Mouse (Mus musculus) kidney, postnatal 0 days (tissue): ENCODE results near the gene Sox3. TPM values are rescaled to one million over a fixed set of nuclear protein-coding genes. Genes with fewer than 3 reads are reported as not detected.

ENCODE experiments used
- ATAC-seq: fragments of 200-750 bp; cut with Nextera tagmentation; replicated peaks from 2 replicates; pipeline ENCODE4 v1.8.0; 2017; ENCODE audit warnings: low read depth, moderate number of reproducible peaks, moderate TSS enrichment, moderate library complexity; ENCODE audit not compliant: low FRiP score
- DNase-seq: peaks from one replicate; pipeline ENCODE4 v3.0.0-alpha.2; 2016; ENCODE audit warnings: low spot score
- H3K27ac ChIP-seq: fragments of 300-500 bp; sonication (generic); 2 replicates; pipeline ENCODE4 v1.5.1; 2014; ENCODE audit warnings: mild to moderate bottlenecking
- H3K27me3 ChIP-seq: fragments of 300-500 bp; sonication (generic); 2 replicates; pipeline ENCODE4 v1.6.1; 2014; ENCODE audit warnings: low read length, mixed read lengths; ENCODE audit not compliant: insufficient read depth
- H3K36me3 ChIP-seq: fragments of 300-500 bp; sonication (generic); 2 replicates; pipeline ENCODE4 v1.6.1; 2014; ENCODE audit warnings: low read length, mixed read lengths; ENCODE audit not compliant: insufficient read depth
- H3K4me1 ChIP-seq: fragments of 300-500 bp; sonication (generic); replicated peaks from 2 replicates; pipeline ENCODE4 v1.6.1; 2014; ENCODE audit warnings: antibody characterized with exemption, low read length, mixed read lengths; ENCODE audit not compliant: insufficient read depth
- H3K4me2 ChIP-seq: fragments of 300-500 bp; sonication (generic); 2 replicates; pipeline ENCODE4 v1.6.1; 2014; ENCODE audit warnings: mild to moderate bottlenecking, low read length, moderate library complexity, mixed read lengths
- H3K4me3 ChIP-seq: fragments of 300-500 bp; sonication (generic); replicated peaks from 2 replicates; pipeline ENCODE4 v1.5.1; 2014; ENCODE audit warnings: low read depth, low read length
- H3K9ac ChIP-seq: fragments of 300-500 bp; sonication (generic); 2 replicates; pipeline ENCODE4 v1.6.1; 2014; ENCODE audit warnings: low read depth, low read length
- H3K9me3 ChIP-seq: fragments of 300-500 bp; sonication (generic); replicated peaks from 2 replicates; pipeline ENCODE4 v1.6.1; 2016; ENCODE audit warnings: low read length, inconsistent platforms, mixed read lengths
- CTCF ChIP-seq: IDR thresholded peaks from 2 replicates; pipeline ENCODE4 v1.5.1; 2016; ENCODE audit warnings: antibody characterized with exemption, low read depth, mild to moderate bottlenecking, moderate library complexity
- WGBS: fragments of 180-500 bp; shearing (Covaris S2); extraction: QIAGEN DNeasy Blood & Tissue Kit; methylation state at CpG from one replicate; pipeline ENCODE4 v1.1.7; 2014; 5-methylcytosine and 5-hydroxymethylcytosine counted together
- polyA plus RNA-seq: library from polyadenylated mRNA; unstranded; fragments of >200 nt; fragmentation: Nextera tagmentation; extraction: Ambion mirVana; gene quantifications from 2 replicates; pipeline ENCODE4 v1.2.1, GENCODE M21; 2015

Sox3 gene
- polyA plus RNA-seq, 1 experiment from 2014 or later: not detected

GRCm38 (mm10) chrX:60893720-60894543 lies 702 bp upstream of the Sox3 start:
- Histone ChIP-seq H3K9ac (no peak overlapping the region), H3K9me3 (no peaks in the 10 kb centered on the region), H3K36me3 (no peaks in the 10 kb centered on the region), H3K27me3 (peaks cover 22% of the 10 kb centered on the region), H3K27ac (no peak overlapping the region), H3K4me3 (peak overlapping the region; percentile 34; the same call in 1 of the 2 replicates), H3K4me1 (no peaks in the 10 kb centered on the region), H3K4me2 (peak overlapping the region; percentile 63)
- no peak for ATAC-seq
- DNase-seq: no peak
- TF ChIP-seq CTCF: no peak
- 21% methylated on average over 34 of the region's 59 CpGs for WGBS

GRCm38 (mm10) chrX:60892098-60892800 lies 981 bp downstream of the Sox3 start:
- 30% methylated on average over 49 of the region's 102 CpGs for WGBS
- no peak overlapping the region for H3K9ac ChIP-seq
- H3K27ac ChIP-seq: no peak overlapping the region
- no peak for TF ChIP-seq CTCF
- H3K4me2 ChIP-seq: peak overlapping the region; percentile 63
- DNase-seq (no peak), ATAC-seq (peak; percentile 62; the same call in 1 of the 2 replicates)
- H3K27me3 ChIP-seq: peaks cover 25% of the 10 kb centered on the region
- H3K9me3 ChIP-seq: no peaks in the 10 kb centered on the region
- no peaks in the 10 kb centered on the region for H3K4me1 ChIP-seq
- H3K4me3 ChIP-seq: peak overlapping the region; percentile 34
- H3K36me3 ChIP-seq: no peaks in the 10 kb centered on the region

- WGBS: 25% methylated on average over 43 of the region's 43 CpGs
- Histone ChIP-seq H3K27ac (no peak overlapping the region), H3K36me3 (no peaks in the 10 kb centered on the region), H3K9ac (no peak overlapping the region), H3K4me1 (no peaks in the 10 kb centered on the region), H3K4me2 (peak overlapping the region; percentile 63), H3K9me3 (no peaks in the 10 kb centered on the region), H3K27me3 (peaks cover 25% of the 10 kb centered on the region), H3K4me3 (peak overlapping the region; percentile 34)
- DNase-seq (no peak), ATAC-seq (no peak)
- TF ChIP-seq CTCF: no peak
Observed at GRCm38 (mm10) chrX:60891329-60892095, 1.7 kb downstream of the Sox3 start.

GRCm38 (mm10) chrX:60890651-60891050 lies 2.6 kb downstream of the Sox3 start:
- 25% methylated on average over 18 of the region's 18 CpGs for WGBS
- no peak overlapping the region for H3K4me3 ChIP-seq

GRCm38 (mm10) chrX:60889956-60890485 lies 3.2 kb downstream of the Sox3 start:
- no peak overlapping the region for H3K4me3 ChIP-seq
- 24% methylated on average over 17 of the region's 17 CpGs for WGBS
- no peak for DNase-seq
- H3K27ac ChIP-seq: no peak overlapping the region
- no peaks in the 10 kb centered on the region for H3K36me3 ChIP-seq
- no peaks in the 10 kb centered on the region for H3K9me3 ChIP-seq
- no peak overlapping the region for H3K9ac ChIP-seq
- TF ChIP-seq CTCF: no peak
- no peak for ATAC-seq
- no peaks in the 10 kb centered on the region for H3K4me1 ChIP-seq
- peaks cover 16% of the 10 kb centered on the region for H3K27me3 ChIP-seq
- no peak overlapping the region for H3K4me2 ChIP-seq

More at GRCm38 (mm10) chrX:60890651-60891050, 2.6 kb downstream of the Sox3 start:
- DNase-seq: no peak
- H3K4me1 ChIP-seq: no peaks in the 10 kb centered on the region
- no peak for ATAC-seq
- H3K4me2 ChIP-seq: peak overlapping the region; percentile 36
- no peaks in the 10 kb centered on the region for H3K9me3 ChIP-seq
- no peak overlapping the region for H3K27ac ChIP-seq
- no peaks in the 10 kb centered on the region for H3K36me3 ChIP-seq
- H3K27me3 ChIP-seq: peaks cover 20% of the 10 kb centered on the region
- no peak overlapping the region for H3K9ac ChIP-seq
- no peak for TF ChIP-seq CTCF
